Mouse (Mus musculus) heart, postnatal 0 days (tissue): ENCODE results near the gene Strn. TPM values are rescaled to one million over a fixed set of nuclear protein-coding genes. Genes with fewer than 3 reads are reported as not detected.

Experiments
- ATAC-seq: fragments of 200-750 bp; cut with Nextera tagmentation; 2 replicates; pipeline ENCODE4 v1.8.0; 2017; ENCODE audit warnings: low read depth, moderate number of reproducible peaks, moderate library complexity; ENCODE audit not compliant: insufficient read depth
- DNase-seq: peaks from one replicate; pipeline ENCODE4 v3.0.0-alpha.2; 2016; ENCODE audit warnings: low spot score
- H3K27ac ChIP-seq: fragments of 300-500 bp; sonication (generic); 2 replicates; pipeline ENCODE4 v1.5.1; 2014; ENCODE audit warnings: low read depth, mild to moderate bottlenecking
- H3K27me3 ChIP-seq: fragments of 300-500 bp; sonication (generic); 2 replicates; pipeline ENCODE4 v1.6.1; 2014; ENCODE audit warnings: low read length, mixed read lengths; ENCODE audit not compliant: control insufficient read depth, insufficient read depth
- H3K36me3 ChIP-seq: fragments of 300-500 bp; sonication (generic); replicated peaks from 2 replicates; pipeline ENCODE4 v1.6.1; 2014; ENCODE audit warnings: low read length, mixed read lengths; ENCODE audit not compliant: control insufficient read depth, insufficient read depth
- H3K4me1 ChIP-seq: fragments of 300-500 bp; sonication (generic); 2 replicates; pipeline ENCODE4 v1.6.1; 2014; ENCODE audit warnings: antibody characterized with exemption; ENCODE audit not compliant: control insufficient read depth, insufficient read depth
- H3K4me2 ChIP-seq: fragments of 300-500 bp; sonication (generic); 2 replicates; pipeline ENCODE4 v1.6.1; 2014; ENCODE audit warnings: low read depth, mild to moderate bottlenecking, low read length, moderate library complexity
- H3K4me3 ChIP-seq: fragments of 300-500 bp; sonication (generic); 2 replicates; pipeline ENCODE4 v1.5.1; 2014; ENCODE audit warnings: low read depth, low read length
- H3K9ac ChIP-seq: fragments of 300-500 bp; sonication (generic); replicated peaks from 2 replicates; pipeline ENCODE4 v1.6.1; 2014; ENCODE audit warnings: low read depth, low read length, mixed read lengths
- H3K9me3 ChIP-seq: fragments of 300-500 bp; sonication (generic); replicated peaks from 2 replicates; pipeline ENCODE4 v1.6.1; 2016; ENCODE audit warnings: low read length; ENCODE audit not compliant: control insufficient read depth
- CTCF ChIP-seq: IDR thresholded peaks from 2 replicates; pipeline ENCODE4 v1.5.1; 2016; ENCODE audit warnings: antibody characterized with exemption, control low read depth, low read depth
- EP300 ChIP-seq: IDR thresholded peaks from 2 replicates; pipeline ENCODE4 v1.6.1; 2016; ENCODE audit warnings: antibody characterized with exemption, low read depth
- WGBS: fragments of 180-500 bp; shearing (Covaris S2); extraction: QIAGEN DNeasy Blood & Tissue Kit; methylation state at CpG from one replicate; pipeline ENCODE4 v1.1.7; 2014; 5-methylcytosine and 5-hydroxymethylcytosine counted together
- polyA plus RNA-seq: library from polyadenylated mRNA; unstranded; fragments of >200 nt; fragmentation: Nextera tagmentation; extraction: Ambion mirVana; gene quantifications from 2 replicates; pipeline ENCODE4 v1.2.1, GENCODE M21; 2015
- total RNA-seq: library from RNA; depleted of rRNA; stranded (reverse); fragments of >200 nt; gene quantifications from 2 replicates; pipeline ENCODE4 v1.2.3, GENCODE M21; 2014; ENCODE audit warnings: low replicate concordance

Strn gene
- total and polyA plus RNA-seq, 2 experiments from 2014 or later: 8.0 to 29.1 TPM

GRCm38 (mm10) chr17:78615096-78615495, 121.9 kb downstream of the Strn start:
- Histone ChIP-seq H3K9ac (no peak overlapping the region), H3K27ac (no peak overlapping the region), H3K4me2 (no peak overlapping the region), H3K4me1 (no peaks in the 10 kb centered on the region), H3K36me3 (no peaks in the 10 kb centered on the region), H3K9me3 (no peaks in the 10 kb centered on the region), H3K4me3 (no peak overlapping the region), H3K27me3 (no peaks in the 10 kb centered on the region)
- TF ChIP-seq CTCF: no peak
- TF ChIP-seq EP300: no peak
- 79% methylated on average over 3 of the region's 3 CpGs for WGBS
- ATAC-seq (no peak), DNase-seq (no peak)

DNA sequence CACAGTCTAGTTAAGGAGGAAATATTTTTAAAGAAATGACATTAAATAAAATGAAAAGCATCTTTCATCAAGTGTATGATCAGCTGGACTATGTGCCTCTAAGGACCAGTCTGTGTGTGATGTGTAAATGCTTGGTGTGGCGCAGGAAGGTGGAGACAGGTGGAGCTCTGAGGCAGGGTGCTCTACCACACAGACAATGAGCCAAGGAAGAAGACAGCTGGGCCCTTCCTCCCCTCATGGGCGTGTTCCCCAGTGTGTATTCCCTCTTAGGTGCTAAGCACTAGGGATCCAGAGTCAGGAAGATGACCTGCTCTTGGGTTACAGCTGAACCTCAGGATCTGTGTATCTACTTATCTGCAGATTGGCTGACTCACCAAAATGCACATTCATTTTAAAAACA, 122.5 kb downstream of the Strn start:
- DNase-seq: no peak
- H3K4me1 ChIP-seq: no peaks in the 10 kb centered on the region
- TF ChIP-seq EP300 (no peak), CTCF (no peak)
- H3K27ac ChIP-seq: no peak overlapping the region
- 67% methylated on average over 2 of the region's 2 CpGs for WGBS
- no peak overlapping the region for H3K9ac ChIP-seq
- no peak overlapping the region for H3K4me2 ChIP-seq
- no peak for ATAC-seq
- H3K9me3 ChIP-seq: no peaks in the 10 kb centered on the region
- no peaks in the 10 kb centered on the region for H3K36me3 ChIP-seq
- H3K4me3 ChIP-seq: no peak overlapping the region
- no peaks in the 10 kb centered on the region for H3K27me3 ChIP-seq

DNA sequence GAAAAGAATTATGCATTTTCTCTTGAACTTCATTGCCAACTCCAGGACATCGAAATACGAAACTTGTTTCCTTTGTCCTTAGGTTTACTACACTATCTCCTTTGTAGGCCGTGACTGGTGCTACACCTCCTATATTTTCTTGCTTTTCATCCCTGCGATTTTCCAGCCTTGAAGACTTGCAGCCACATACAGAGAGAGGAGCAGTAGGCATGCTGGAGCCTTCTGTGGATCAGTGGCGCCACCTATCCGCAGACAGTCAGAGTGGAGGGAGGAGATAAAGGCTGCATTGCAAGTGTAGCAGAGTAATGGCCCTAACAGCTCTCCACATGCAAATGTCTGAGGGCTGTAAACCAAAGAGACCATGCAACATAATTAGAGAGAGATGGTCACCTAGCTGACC, 125.9 kb downstream of the Strn start:
- Histone ChIP-seq H3K4me1 (no peaks in the 10 kb centered on the region), H3K27me3 (no peaks in the 10 kb centered on the region), H3K9me3 (no peaks in the 10 kb centered on the region), H3K4me3 (no peak overlapping the region), H3K36me3 (no peaks in the 10 kb centered on the region), H3K4me2 (no peak overlapping the region), H3K9ac (no peak overlapping the region), H3K27ac (no peak overlapping the region)
- 63% methylated on average over 6 of the region's 6 CpGs for WGBS
- DNase-seq (no peak), ATAC-seq (no peak)
- TF ChIP-seq CTCF: peak; percentile 47
- no peak for TF ChIP-seq EP300

DNA sequence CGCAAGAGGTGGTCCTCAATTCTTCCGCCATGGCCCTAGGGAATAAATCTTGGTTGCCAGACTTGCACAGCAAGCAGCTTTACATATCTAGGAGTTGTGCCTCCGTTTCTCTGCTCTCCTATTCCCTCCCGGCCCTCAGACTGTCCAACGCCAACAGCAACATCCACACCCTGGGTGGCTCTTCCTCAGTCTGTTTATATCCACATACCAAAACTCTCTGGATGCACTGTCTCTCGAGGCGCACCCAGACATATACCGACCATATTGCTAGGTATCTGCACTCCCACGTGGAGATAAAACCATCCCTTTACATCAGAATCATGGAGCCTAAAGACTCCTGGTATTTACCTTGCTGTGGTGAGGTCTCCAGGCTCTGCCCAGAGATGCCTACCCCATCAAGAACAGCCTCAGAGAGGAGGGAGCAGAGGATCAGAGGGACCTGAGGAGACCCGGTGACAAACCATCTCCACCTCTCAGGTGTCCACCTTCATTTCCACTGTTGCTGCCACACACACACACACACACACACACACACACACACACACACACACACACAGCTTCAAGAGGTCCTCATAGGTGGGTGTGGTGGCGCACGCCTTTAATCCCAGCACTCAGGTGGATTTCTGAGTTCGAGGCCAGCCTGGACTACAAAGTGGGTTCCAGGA, 127.7 kb downstream of the Strn start:
- ATAC-seq (no peak), DNase-seq (no peak)
- Histone ChIP-seq H3K36me3 (no peaks in the 10 kb centered on the region), H3K27ac (no peak overlapping the region), H3K4me1 (no peaks in the 10 kb centered on the region), H3K27me3 (no peaks in the 10 kb centered on the region), H3K4me3 (no peak overlapping the region), H3K4me2 (no peak overlapping the region), H3K9me3 (no peaks in the 10 kb centered on the region), H3K9ac (no peak overlapping the region)
- 82% methylated on average over 13 of the region's 13 CpGs for WGBS
- TF ChIP-seq CTCF: no peak
- TF ChIP-seq EP300: no peak

DNA sequence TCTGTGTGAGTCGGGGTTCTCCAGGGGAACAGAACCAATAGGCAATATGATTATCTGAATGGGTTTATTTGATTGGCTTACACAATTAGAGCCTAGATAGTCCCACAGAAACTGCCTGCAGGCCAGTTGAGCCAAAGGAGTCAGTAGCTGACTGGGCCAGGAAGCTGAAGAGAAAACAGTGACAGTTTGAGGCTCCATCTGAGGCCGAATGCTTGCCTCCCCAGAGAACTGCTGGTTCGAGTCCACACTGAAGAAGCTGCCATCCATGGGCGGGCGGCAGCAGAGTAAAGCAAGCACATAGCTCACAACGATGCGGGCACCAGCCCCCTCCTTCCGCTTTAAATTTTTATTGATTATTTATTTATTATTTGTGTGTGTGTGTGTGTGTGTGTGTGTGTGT, 128.3 kb downstream of the Strn start:
- no peaks in the 10 kb centered on the region for H3K4me1 ChIP-seq
- WGBS: 77% methylated on average over 8 of the region's 8 CpGs

DNA sequence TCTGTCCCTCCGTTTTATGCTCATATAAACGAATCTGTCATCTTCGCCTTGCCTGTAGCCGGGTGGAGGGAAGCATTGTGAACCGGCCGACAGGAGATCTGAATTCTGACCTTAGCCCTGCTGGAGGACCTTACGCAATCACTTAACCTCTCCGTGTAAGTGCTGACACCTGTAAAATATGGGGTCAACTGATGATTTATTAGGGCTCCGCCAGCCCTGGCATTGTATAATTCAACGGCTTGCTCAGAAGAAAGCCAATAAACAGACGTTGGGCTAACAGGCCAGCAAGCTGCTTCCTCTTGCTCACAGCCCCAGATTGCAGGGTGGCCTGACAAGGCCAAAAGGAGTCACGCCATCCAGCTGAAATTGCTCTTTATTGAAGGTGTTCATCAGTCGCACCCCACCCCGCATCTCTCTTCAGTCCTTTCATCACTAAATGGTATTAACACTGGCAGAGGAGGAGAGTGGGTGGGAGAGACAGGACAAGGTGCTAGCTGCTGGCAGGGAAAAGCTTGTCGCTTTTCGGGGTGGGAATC, 128.8 kb downstream of the Strn start:
- TF ChIP-seq CTCF (no peak), EP300 (no peak)
- no peak overlapping the region for H3K4me2 ChIP-seq
- DNase-seq: no peak
- H3K36me3 ChIP-seq: no peaks in the 10 kb centered on the region
- H3K4me1 ChIP-seq: no peaks in the 10 kb centered on the region
- H3K4me3 ChIP-seq: no peak overlapping the region
- H3K9ac ChIP-seq: no peak overlapping the region
- H3K27ac ChIP-seq: no peak overlapping the region
- WGBS: 62% methylated on average over 16 of the region's 16 CpGs
- ATAC-seq: no peak
- H3K27me3 ChIP-seq: no peaks in the 10 kb centered on the region
- no peaks in the 10 kb centered on the region for H3K9me3 ChIP-seq

More for the DNA sequence above, 128.3 kb downstream of the Strn start:
- H3K27ac ChIP-seq: no peak overlapping the region
- H3K27me3 ChIP-seq: no peaks in the 10 kb centered on the region
- no peak for ATAC-seq
- no peaks in the 10 kb centered on the region for H3K9me3 ChIP-seq
- no peak overlapping the region for H3K9ac ChIP-seq
- no peak for DNase-seq
- TF ChIP-seq CTCF (no peak), EP300 (no peak)
- H3K4me3 ChIP-seq: no peak overlapping the region
- no peak overlapping the region for H3K4me2 ChIP-seq
- no peaks in the 10 kb centered on the region for H3K36me3 ChIP-seq
